Comparison of ENCODE assay signal across 19 mouse cellular contexts in genomic region chr8:19935541-19936030, GRCm38 (mm10). TPM values are rescaled to one million over a fixed set of nuclear protein-coding genes. Genes with fewer than 3 reads are reported as not detected.
DNase-seq lines count a peak whose midpoint lies in the region; TF ChIP-seq lines count a peak whose summit lies in the region.
"Not testable (repeated sequence)": the region's sequence is repeated elsewhere in the genome, so short reads cannot be mapped to it uniquely, and the experiment has no call there.
"Had no signal": no experiment of that assay in that cellular context is flagged by ENCODE, and none has a peak within 500 bp of the region (broad histone marks: within the 10 kb centered on the region; RNA-seq: fewer than 3 reads in every experiment).

No protein-coding gene starts in this region.

- not testable (repeated sequence) for H3K4me3 ChIP-seq in gastrocnemius, adult 2 months; thymus, adult 2 months (ENCODE audit: control insufficient read depth, insufficient read depth, low read length)

- peak; percentile 0 to 8 for DNase-seq in B cell, adult 2 months
- peak; percentile 1 for DNase-seq in adrenal gland, postnatal 10 days
- DNase-seq in gastrocnemius, adult 2 months: peak; percentile 12
- DNase-seq in heart, adult 8-10 months (ENCODE audit: low spot score): peak; percentile 10
- DNase-seq in kidney, postnatal 4 days: peak; percentile 1
- DNase-seq in skeletal muscle tissue, adult 2 months (ENCODE audit: low read depth, low spot score): peak; percentile 1
- DNase-seq in thymus, adult 2 months: peak; percentile 3
- peak; percentile 5 for DNase-seq in urinary bladder, postnatal 25 days (ENCODE audit: low spot score)

- not testable (repeated sequence) for TF ChIP-seq POLR2A in thymus, adult 2 months (IDR thresholded peaks at IDR 0.05; ENCODE audit: control insufficient read depth, extremely low read depth, insufficient read depth, low read length, poor library complexity)

- not testable (repeated sequence) for H3K4me1 ChIP-seq in thymus, adult 2 months (replicated peaks; ENCODE audit: control insufficient read depth, insufficient read depth, low read length)

- intact Hi-C loops in gastrocnemius, adult 2 months (cut with DNase I): not testable (repeated sequence)

- TF ChIP-seq CTCF in gastrocnemius, adult 2 months (IDR thresholded peaks at IDR 0.05); thymus, adult 2 months (IDR thresholded peaks at IDR 0.05; ENCODE audit: borderline replicate concordance, control insufficient read depth, extremely low read depth, insufficient read depth, low read length, poor library complexity): not testable (repeated sequence)

- H3K27me3 ChIP-seq in thymus, adult 2 months (ENCODE audit: control insufficient read depth, insufficient read depth, low read length): not testable (repeated sequence)

- H3K27ac ChIP-seq in gastrocnemius, adult 2 months; thymus, adult 2 months (ENCODE audit: control insufficient read depth, insufficient read depth, low read length): not testable (repeated sequence)

- 71% methylated on average over 2 of the region's 2 CpGs for WGBS in thymus, adult 2 months

- not testable (repeated sequence) for H3K36me3 ChIP-seq in thymus, adult 2 months (ENCODE audit: control insufficient read depth, insufficient read depth, low read length)

RNA-seq across cellular contexts. Expression of gene Gm31371, which starts 32.4 kb away (rescaled TPM):
- total RNA-seq in adrenal gland, postnatal 10 days (2021): not detected
- total RNA-seq in gastrocnemius, adult 2 months (2021): under 1 TPM in 1 of 2 experiments, not detected in 1; 0.17 TPM
- under 1 TPM in 1 of 4 experiments, not detected in 3; 0.28 TPM for total RNA-seq in heart, adult 8-10 months (2022)
- polyA plus RNA-seq in thymus, adult 2 months (2012; rRNA removed): 0.04 TPM in 1 of 2 replicates, not detected in the other
- total RNA-seq: liver, adult 2 months had no signal
- polyA plus RNA-seq: forebrain, embryonic 10.5 days; forebrain, postnatal 0 days; heart, embryonic 10.5 days; hindbrain, embryonic 13.5 days; inflammation-experienced regulatory T-cells, adult 6 months; limb, embryonic 10.5 days; liver, adult 2 months; liver, postnatal 0 days; midbrain, embryonic 14.5 days; neural tube, embryonic 13.5 days; spleen, adult 2 months had no signal
